Mouse (Mus musculus): ENCODE measurements around the gene Bcr. TPM values are rescaled to one million over a fixed set of nuclear protein-coding genes. Genes with fewer than 3 reads are reported as not detected.
A peak's percentile ranks its signal among the peaks of the same experiment; 100 is the strongest.

Bcr gene
- total and polyA plus RNA-seq, 2 experiments from 2014 or later: 10.1 to 61.4 TPM

- peak overlapping the region; percentile 99; the same call in 1 of the 2 replicates for H3K27ac ChIP-seq
- ATAC-seq: no peak
- H3K36me3 ChIP-seq (ENCODE audit: insufficient read depth, low read length): no peaks in the 10 kb centered on the region
- H3K4me3 ChIP-seq (ENCODE audit: low read length): no peak overlapping the region
- no peaks in the 10 kb centered on the region for H3K4me1 ChIP-seq (ENCODE audit: insufficient read depth, low read length)
- 88% methylated on average over 3 of the region's 3 CpGs for whole genome bisulfite sequencing
- H3K9me3 ChIP-seq (ENCODE audit: low read length): no peaks in the 10 kb centered on the region
- no peak overlapping the region for H3K4me2 ChIP-seq (ENCODE audit: low read depth, low read length)
- H3K27me3 ChIP-seq (ENCODE audit: insufficient read depth, low read length): no peaks in the 10 kb centered on the region
- H3K9ac ChIP-seq (replicated peaks; ENCODE audit: low read length): no peak overlapping the region
- no peak for TF ChIP-seq CTCF (IDR thresholded peaks at IDR 0.05; ENCODE audit: low read depth)
- no peak for DNase-seq (ENCODE audit: low spot score)
These were observed 150.4 kb downstream of the Bcr start for GRCm38 (mm10) chr10:75210841-75211240.

GRCm38 (mm10) chr10:75211807-75212645 is 151.6 kb downstream of the Bcr start, which contains the start of gene Specc1l:
TSS of gene Specc1l (plus strand) at chr10:75212073.
- WGBS: 1% methylated on average over 63 of the region's 80 CpGs
- Histone ChIP-seq H3K27me3 (ENCODE audit: insufficient read depth, low read length) (no peaks in the 10 kb centered on the region), H3K27ac (peak within 1 kb of the TSS; percentile 99), H3K36me3 (ENCODE audit: insufficient read depth, low read length) (no peaks in the 10 kb centered on the region), H3K9me3 (ENCODE audit: low read length) (no peaks in the 10 kb centered on the region), H3K4me3 (ENCODE audit: low read length) (peak within 1 kb of the TSS; percentile 84), H3K4me1 (ENCODE audit: insufficient read depth, low read length) (no peaks in the 10 kb centered on the region), H3K9ac (replicated peaks; ENCODE audit: low read length) (peak within 1 kb of the TSS; percentile 90), H3K4me2 (ENCODE audit: low read depth, low read length) (peak within 1 kb of the TSS; percentile 78)
- peak; percentile 97 for DNase-seq (ENCODE audit: low spot score)
- peak; percentile 99 for ATAC-seq
- TF ChIP-seq CTCF (IDR thresholded peaks at IDR 0.05; ENCODE audit: low read depth): 0 out of 2 replicates have a peak, but pooled peaks have one; percentile 6

GRCm38 (mm10) chr10:75212981-75213380 is 152.6 kb downstream of the Bcr start:
- ATAC-seq (no peak), DNase-seq (ENCODE audit: low spot score) (peak; percentile 34)
- peak overlapping the region; percentile 90 for H3K9ac ChIP-seq (replicated peaks; ENCODE audit: low read length)
- no peak for TF ChIP-seq CTCF (IDR thresholded peaks at IDR 0.05; ENCODE audit: low read depth)
- no peaks in the 10 kb centered on the region for H3K4me1 ChIP-seq (ENCODE audit: insufficient read depth, low read length)
- WGBS: 33% methylated on average over 7 of the region's 7 CpGs
- peak overlapping the region; percentile 78 for H3K4me2 ChIP-seq (ENCODE audit: low read depth, low read length)
- H3K9me3 ChIP-seq (ENCODE audit: low read length): no peaks in the 10 kb centered on the region
- no peaks in the 10 kb centered on the region for H3K36me3 ChIP-seq (ENCODE audit: insufficient read depth, low read length)
- H3K4me3 ChIP-seq (ENCODE audit: low read length): peak overlapping the region; percentile 84
- no peaks in the 10 kb centered on the region for H3K27me3 ChIP-seq (ENCODE audit: insufficient read depth, low read length)
- peak overlapping the region; percentile 99 for H3K27ac ChIP-seq

GRCm38 (mm10) chr10:75220722-75221121 is 160.3 kb downstream of the Bcr start:
- ATAC-seq: no peak

GRCm38 (mm10) chr10:75221936-75222610 is 161.7 kb downstream of the Bcr start:
- DNase-seq (ENCODE audit: low spot score) (no peak), ATAC-seq (no peak)
- H3K4me3 ChIP-seq (ENCODE audit: low read length): no peak overlapping the region
- no peak overlapping the region for H3K9ac ChIP-seq (replicated peaks; ENCODE audit: low read length)
- no peaks in the 10 kb centered on the region for H3K9me3 ChIP-seq (ENCODE audit: low read length)
- no peak for TF ChIP-seq CTCF (IDR thresholded peaks at IDR 0.05; ENCODE audit: low read depth)
- no peak overlapping the region for H3K4me2 ChIP-seq (ENCODE audit: low read depth, low read length)
- WGBS: 68% methylated on average over 4 of the region's 4 CpGs
- H3K4me1 ChIP-seq (ENCODE audit: insufficient read depth, low read length): 0 out of 2 replicates have a peak, but pooled peaks cover 2% of the 10 kb centered on the region
- H3K27ac ChIP-seq: no peak overlapping the region
- no peaks in the 10 kb centered on the region for H3K27me3 ChIP-seq (ENCODE audit: insufficient read depth, low read length)
- H3K36me3 ChIP-seq (ENCODE audit: insufficient read depth, low read length): no peaks in the 10 kb centered on the region

More at GRCm38 (mm10) chr10:75220722-75221121, 160.3 kb downstream of the Bcr start:
- no peaks in the 10 kb centered on the region for H3K36me3 ChIP-seq (ENCODE audit: insufficient read depth, low read length)
- H3K9me3 ChIP-seq (ENCODE audit: low read length): no peaks in the 10 kb centered on the region
- 0 out of 2 replicates have a peak, but pooled peaks cover 2% of the 10 kb centered on the region for H3K4me1 ChIP-seq (ENCODE audit: insufficient read depth, low read length)
- H3K4me3 ChIP-seq (ENCODE audit: low read length): no peak overlapping the region
- H3K9ac ChIP-seq (replicated peaks; ENCODE audit: low read length): no peak overlapping the region
- no peak for TF ChIP-seq CTCF (IDR thresholded peaks at IDR 0.05; ENCODE audit: low read depth)
- no peaks in the 10 kb centered on the region for H3K27me3 ChIP-seq (ENCODE audit: insufficient read depth, low read length)
- no peak for DNase-seq (ENCODE audit: low spot score)
- no peak overlapping the region for H3K27ac ChIP-seq
- H3K4me2 ChIP-seq (ENCODE audit: low read depth, low read length): no peak overlapping the region
- WGBS: 91% methylated on average over 3 of the region's 3 CpGs

GRCm38 (mm10) chr10:75222611-75222998 is 162.2 kb downstream of the Bcr start:
- no peak for DNase-seq (ENCODE audit: low spot score)
- ATAC-seq: no peak

More at GRCm38 (mm10) chr10:75222611-75222998, 162.2 kb downstream of the Bcr start:
- whole genome bisulfite sequencing: 75% methylated on average over 5 of the region's 5 CpGs
- Histone ChIP-seq H3K9me3 (ENCODE audit: low read length) (no peaks in the 10 kb centered on the region), H3K27me3 (ENCODE audit: insufficient read depth, low read length) (no peaks in the 10 kb centered on the region), H3K27ac (no peak overlapping the region), H3K36me3 (ENCODE audit: insufficient read depth, low read length) (no peaks in the 10 kb centered on the region), H3K4me3 (ENCODE audit: low read length) (no peak overlapping the region), H3K9ac (replicated peaks; ENCODE audit: low read length) (no peak overlapping the region), H3K4me2 (ENCODE audit: low read depth, low read length) (no peak overlapping the region), H3K4me1 (ENCODE audit: insufficient read depth, low read length) (0 out of 2 replicates have a peak, but pooled peaks cover 2% of the 10 kb centered on the region)
- TF ChIP-seq CTCF (IDR thresholded peaks at IDR 0.05; ENCODE audit: low read depth): no peak

All from hindbrain, postnatal 0 days (tissue).